Mouse (Mus musculus) lung, adult 2 months (tissue): ENCODE results near the gene Ercc8.

Experiments
- CTCF ChIP-seq: fragments of 200-500 bp; IDR thresholded peaks from 2 replicates; pipeline ENCODE4 v1.5.1; 2011; ENCODE audit warnings: mild to moderate bottlenecking, low read length, control low read depth; ENCODE audit not compliant: insufficient read depth
- POLR2A ChIP-seq: fragments of 200-500 bp; IDR thresholded peaks from 2 replicates; pipeline ENCODE4 v1.6.1; 2011; ENCODE audit warnings: low read depth, mild to moderate bottlenecking, control low read depth, low read length, borderline replicate concordance; ENCODE audit errors: extremely low read depth

- TF ChIP-seq CTCF (no peak), POLR2A (no peak)
Measured at GRCm38 (mm10) chr13:108114257-108114656, 44.3 kb upstream of the Ercc8 start.
